Mouse (Mus musculus) embryonic facial prominence, embryonic 14.5 days (tissue): ENCODE data around the gene Nppb. TPM values are rescaled to one million over a fixed set of nuclear protein-coding genes. Genes with fewer than 3 reads are reported as not detected.

Source experiments
- ATAC-seq: fragments of 200-750 bp; cut with Nextera tagmentation; 2 replicates; pipeline ENCODE4 v1.8.0; 2017; ENCODE audit warnings: low read depth, moderate number of reproducible peaks, moderate TSS enrichment
- DNase-seq: peaks from one replicate; pipeline ENCODE4 v3.0.0-alpha.2; 2015; ENCODE audit warnings: low spot score
- H3K27ac ChIP-seq: fragments of 300-500 bp; sonication (generic); replicated peaks from 2 replicates; pipeline ENCODE4 v1.5.1; 2014; ENCODE audit warnings: low read depth, mild to moderate bottlenecking, low read length, moderate library complexity
- H3K27me3 ChIP-seq: fragments of 300-500 bp; sonication (generic); replicated peaks from 2 replicates; pipeline ENCODE4 v1.6.1; 2014; ENCODE audit warnings: low read length; ENCODE audit not compliant: control insufficient read depth, insufficient read depth
- H3K36me3 ChIP-seq: fragments of 300-500 bp; sonication (generic); 2 replicates; pipeline ENCODE4 v1.6.1; 2014; ENCODE audit warnings: low read length, mixed read lengths; ENCODE audit not compliant: control insufficient read depth, insufficient read depth
- H3K4me1 ChIP-seq: fragments of 300-500 bp; sonication (generic); 2 replicates; pipeline ENCODE4 v1.6.1; 2014; ENCODE audit warnings: antibody characterized with exemption, low read length; ENCODE audit not compliant: control insufficient read depth, insufficient read depth
- H3K4me2 ChIP-seq: fragments of 300-500 bp; sonication (generic); 2 replicates; pipeline ENCODE4 v1.6.1; 2014; ENCODE audit warnings: low read depth, mild to moderate bottlenecking, low read length, moderate library complexity, mixed read lengths
- H3K4me3 ChIP-seq: fragments of 300-500 bp; sonication (generic); 2 replicates; pipeline ENCODE4 v1.5.1; 2014; ENCODE audit warnings: low read depth, mild to moderate bottlenecking, low read length
- H3K9ac ChIP-seq: fragments of 300-500 bp; sonication (generic); 2 replicates; pipeline ENCODE4 v1.6.1; 2014; ENCODE audit warnings: low read depth, mild to moderate bottlenecking, low read length, moderate library complexity, mixed read lengths
- H3K9me3 ChIP-seq: fragments of 300-500 bp; sonication (generic); 2 replicates; pipeline ENCODE4 v1.6.1; 2016; ENCODE audit warnings: low read length; ENCODE audit not compliant: control insufficient read depth
- WGBS: fragments of 180-500 bp; shearing (Covaris S2); extraction: QIAGEN DNeasy Blood & Tissue Kit; methylation state at CpG from one replicate; pipeline ENCODE4 v1.1.7; 2014; 5-methylcytosine and 5-hydroxymethylcytosine counted together
- polyA plus RNA-seq: library from polyadenylated mRNA; unstranded; fragments of >200 nt; fragmentation: Nextera tagmentation; extraction: Ambion mirVana; gene quantifications from 2 replicates; pipeline ENCODE4 v1.2.1, GENCODE M21; 2014

Gene Nppb
- polyA plus RNA-seq: 0.28 TPM in 1 of 2 replicates, not detected in the other

DNA sequence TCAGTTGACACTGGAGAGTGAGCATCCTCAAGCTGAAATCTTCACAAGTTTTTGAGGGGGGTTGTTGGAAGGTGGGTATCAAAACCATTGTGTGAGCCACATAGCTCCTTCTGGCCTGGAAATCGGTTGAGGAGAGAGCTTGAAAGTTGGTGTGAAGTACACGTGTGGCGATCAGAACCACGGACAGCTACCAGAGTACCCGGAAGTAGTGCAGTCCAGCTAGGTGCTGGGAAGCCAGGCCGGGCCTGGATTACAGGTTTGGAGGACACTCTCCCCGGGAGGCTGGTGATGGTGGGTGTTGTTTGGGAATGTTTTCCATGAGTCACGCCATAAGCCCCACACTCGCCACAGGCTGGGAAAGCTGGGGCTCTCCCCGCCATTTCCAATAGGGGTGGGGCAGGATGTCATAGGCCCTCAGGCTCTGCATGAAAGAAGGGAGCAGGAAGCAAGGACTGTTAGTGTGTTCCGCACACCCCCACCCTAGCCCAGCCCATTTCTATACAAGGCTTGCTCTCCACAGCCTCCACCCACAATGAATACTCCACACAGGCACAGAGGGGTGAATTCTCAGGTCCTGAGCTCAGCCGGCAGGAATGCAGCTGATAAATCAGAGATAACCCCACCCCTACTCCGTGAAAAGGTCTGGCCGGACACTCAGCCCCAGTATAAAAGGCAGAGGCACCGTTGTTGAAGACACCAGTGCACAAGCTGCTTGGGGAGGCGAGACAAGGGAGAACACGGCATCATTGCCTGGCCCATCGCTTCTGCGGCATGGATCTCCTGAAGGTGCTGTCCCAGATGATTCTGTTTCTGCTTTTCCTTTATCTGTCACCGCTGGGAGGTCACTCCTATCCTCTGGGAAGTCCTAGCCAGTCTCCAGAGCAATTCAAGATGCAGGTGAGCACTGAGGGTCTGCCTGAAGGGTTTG lies at the start of gene Nppb:
Gene Nppb, plus strand, starts transcription at position 584 of the 928 bp plus-strand sequence.
- H3K36me3 ChIP-seq: no peaks in the 10 kb centered on the region
- H3K9me3 ChIP-seq: no peaks in the 10 kb centered on the region
- no peak within 1 kb of the TSS for H3K27ac ChIP-seq
- no peak for ATAC-seq
- no peak within 1 kb of the TSS for H3K9ac ChIP-seq
- WGBS: 28% methylated on average over 18 of the region's 20 CpGs
- H3K4me1 ChIP-seq: no peaks in the 10 kb centered on the region
- no peak within 1 kb of the TSS for H3K4me3 ChIP-seq
- no peaks in the 10 kb centered on the region for H3K27me3 ChIP-seq
- peak; percentile 57 for DNase-seq
- no peak within 1 kb of the TSS for H3K4me2 ChIP-seq

DNA sequence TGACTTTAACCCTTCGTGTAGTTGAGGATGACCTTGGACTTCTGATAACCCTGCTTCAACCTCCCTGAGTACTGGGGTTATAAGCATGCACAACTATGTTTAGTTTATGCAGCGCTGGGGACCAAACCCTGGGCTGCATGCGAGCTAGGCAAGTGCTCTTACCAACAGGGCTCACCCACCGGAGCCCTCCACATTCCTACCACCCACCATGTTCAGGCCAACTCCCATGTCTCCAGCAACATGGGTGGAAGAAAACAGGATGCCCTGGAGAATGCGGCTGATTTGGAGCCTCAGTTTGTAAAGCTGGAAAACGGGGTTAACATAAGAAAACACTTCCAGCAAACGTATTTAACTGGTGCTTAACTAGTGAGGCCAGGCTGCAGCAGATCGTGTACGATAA lies 49.7 kb upstream of the Nppb start:
- Histone ChIP-seq H3K27ac (peak overlapping the region; percentile 83; the same call in 1 of the 2 replicates), H3K9me3 (no peaks in the 10 kb centered on the region), H3K36me3 (peaks cover 8% of the 10 kb centered on the region), H3K27me3 (no peaks in the 10 kb centered on the region), H3K4me3 (peak overlapping the region; percentile 82), H3K4me2 (peak overlapping the region; percentile 75), H3K9ac (peak overlapping the region; percentile 86), H3K4me1 (peaks cover 56% of the 10 kb centered on the region)
- 23% methylated on average over 9 of the region's 9 CpGs for WGBS
- ATAC-seq (no peak), DNase-seq (peak; percentile 26)

DNA sequence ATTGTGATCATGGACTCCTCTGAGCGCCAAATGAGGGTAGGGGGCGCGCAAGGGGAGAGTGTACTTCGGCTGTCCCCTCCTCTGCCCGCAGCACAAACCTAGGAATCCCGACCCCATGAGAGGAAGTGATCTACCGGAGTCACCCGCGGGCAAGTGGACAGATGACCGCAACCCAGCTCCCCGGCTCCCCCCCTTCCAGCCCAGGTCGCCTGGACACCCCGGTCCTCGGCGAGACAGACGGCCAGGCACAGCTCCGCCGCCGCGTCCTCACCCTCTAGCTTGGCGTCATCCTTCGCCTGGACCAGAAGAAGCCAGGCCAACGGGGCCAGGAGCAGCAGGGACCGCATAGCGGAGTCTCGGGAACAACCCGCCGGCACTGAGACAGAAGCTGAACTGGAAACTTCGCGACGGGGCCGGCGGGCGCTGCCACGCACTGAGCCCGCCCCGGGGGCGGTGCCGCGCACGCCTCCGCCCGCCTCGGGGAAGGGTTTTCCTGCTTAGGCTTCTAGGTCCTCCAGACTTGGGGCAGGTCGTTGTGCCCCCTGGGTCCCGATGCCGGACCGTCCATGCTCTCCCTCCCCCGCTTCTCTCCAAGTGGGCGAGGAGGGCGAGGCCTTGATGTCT lies 49.1 kb upstream of the Nppb start, which contains the start of gene Plod1:
Gene Plod1, minus strand, starts transcription at position 437 of the 624 bp plus-strand sequence.
- H3K36me3 ChIP-seq: peaks cover 4% of the 10 kb centered on the region
- no peaks in the 10 kb centered on the region for H3K27me3 ChIP-seq
- H3K9me3 ChIP-seq: no peaks in the 10 kb centered on the region
- peak within 1 kb of the TSS; percentile 82 for H3K4me3 ChIP-seq
- DNase-seq (peak; percentile 88), ATAC-seq (peak; percentile 70)
- H3K27ac ChIP-seq: peak within 1 kb of the TSS; percentile 91
- WGBS: 0% methylated on average over 24 of the region's 51 CpGs
- peaks cover 56% of the 10 kb centered on the region for H3K4me1 ChIP-seq
- peak within 1 kb of the TSS; percentile 75 for H3K4me2 ChIP-seq
- peak within 1 kb of the TSS; percentile 86 for H3K9ac ChIP-seq

DNA sequence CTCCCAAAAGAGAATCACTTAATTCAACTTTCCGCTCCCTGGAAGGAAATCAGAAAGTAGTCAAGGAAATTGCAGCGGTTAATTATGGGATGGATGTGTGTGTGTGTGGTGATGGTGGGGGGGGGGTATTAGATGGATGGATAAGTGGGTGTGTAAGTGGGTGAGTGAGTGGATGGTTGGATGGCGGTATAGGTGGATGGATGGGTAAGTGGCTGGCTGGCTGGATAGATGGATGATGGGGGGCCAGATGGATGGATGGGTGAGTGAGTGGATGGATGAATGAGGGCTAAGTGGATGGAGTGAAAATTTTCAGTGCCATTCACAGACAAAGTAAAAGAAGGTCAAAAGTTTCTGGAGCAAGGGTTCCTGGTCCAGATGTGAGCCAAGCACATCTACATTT lies 48.6 kb upstream of the Nppb start:
- H3K4me1 ChIP-seq: peaks cover 61% of the 10 kb centered on the region

DNA sequence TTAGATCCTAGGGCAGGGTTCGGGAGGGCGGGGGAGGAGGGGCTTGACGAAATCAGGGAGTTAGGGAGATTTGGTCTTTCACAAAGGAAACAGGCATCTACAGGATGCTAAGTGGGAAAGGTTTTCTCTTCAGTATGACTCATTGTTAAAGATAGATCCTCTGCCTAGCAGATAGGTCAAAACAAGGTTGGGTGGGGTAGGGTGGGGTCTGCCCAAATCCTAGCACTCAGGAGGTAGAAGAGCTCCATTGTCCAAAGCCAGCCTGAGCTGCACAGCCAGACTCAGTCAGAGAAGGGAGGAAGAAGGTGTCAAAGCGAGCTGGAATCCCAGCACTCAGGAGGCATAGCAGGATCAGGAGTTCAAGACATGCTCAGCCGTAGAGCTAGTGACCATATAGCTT lies 48.1 kb upstream of the Nppb start:
- H3K9ac ChIP-seq: no peak overlapping the region
- H3K4me1 ChIP-seq: peaks cover 66% of the 10 kb centered on the region
- ATAC-seq (no peak), DNase-seq (no peak)
- H3K27ac ChIP-seq: peak overlapping the region; percentile 91; the same call in 1 of the 2 replicates
- H3K4me3 ChIP-seq: no peak overlapping the region
- 0 out of 2 replicates have a peak overlapping the region, but pooled peaks have one; percentile 75 for H3K4me2 ChIP-seq
- 53% methylated on average over 5 of the region's 5 CpGs for WGBS
- no peaks in the 10 kb centered on the region for H3K27me3 ChIP-seq
- H3K9me3 ChIP-seq: no peaks in the 10 kb centered on the region
- H3K36me3 ChIP-seq: no peaks in the 10 kb centered on the region

More for the DNA sequence above, 48.6 kb upstream of the Nppb start:
- Histone ChIP-seq H3K9me3 (no peaks in the 10 kb centered on the region), H3K4me2 (peak overlapping the region; percentile 75), H3K4me3 (peak overlapping the region; percentile 82), H3K27ac (peak overlapping the region; percentile 83; the same call in 1 of the 2 replicates), H3K36me3 (no peaks in the 10 kb centered on the region), H3K9ac (peak overlapping the region; percentile 86), H3K27me3 (no peaks in the 10 kb centered on the region)
- 41% methylated on average over 3 of the region's 3 CpGs for WGBS
- DNase-seq: no peak
- no peak for ATAC-seq

DNA sequence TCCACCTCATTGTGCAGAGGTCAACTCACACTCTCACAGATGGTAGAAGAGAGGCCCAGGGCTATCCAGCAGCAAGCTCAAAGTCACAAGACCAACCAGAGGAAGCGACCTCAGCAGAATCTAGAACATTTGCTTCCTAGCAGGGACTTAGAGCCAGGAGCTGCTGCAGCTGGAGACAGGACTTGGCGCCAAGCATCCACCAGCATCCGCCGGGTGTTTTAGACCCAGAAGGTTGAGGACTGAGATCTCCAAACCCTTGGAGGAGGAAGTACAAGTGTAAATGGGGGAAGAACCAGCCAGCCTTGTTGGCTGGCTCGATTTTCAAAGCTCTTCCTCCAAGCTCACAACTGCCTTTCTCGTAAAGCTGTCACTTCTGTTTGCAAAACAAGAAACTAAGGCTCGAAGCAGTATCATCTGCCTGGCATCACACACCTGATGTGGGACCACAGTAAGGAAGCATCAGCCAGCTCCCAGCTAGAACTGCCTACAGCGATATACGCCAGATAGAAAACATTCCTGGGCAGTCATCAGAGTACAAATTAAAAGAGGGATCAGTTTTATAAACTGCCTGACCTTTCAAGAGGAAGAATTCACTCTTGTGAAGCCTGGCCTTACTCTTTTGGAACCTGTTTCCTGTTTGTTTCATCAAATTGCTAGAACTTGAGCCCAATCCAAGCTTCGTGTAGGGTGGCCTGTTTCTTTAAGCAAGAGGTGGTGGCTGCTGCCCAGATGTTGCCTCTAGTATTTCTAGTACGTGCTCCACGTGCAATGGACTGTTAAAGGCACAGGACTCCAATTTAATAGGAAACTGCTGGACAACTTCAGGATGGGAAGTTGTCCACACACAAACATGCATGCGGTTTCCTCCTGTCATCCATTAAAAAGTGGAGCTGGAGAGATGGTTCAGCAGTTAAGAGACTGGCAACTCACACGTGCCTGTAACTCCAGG lies 47.2 kb upstream of the Nppb start:
- peak overlapping the region; percentile 91 for H3K27ac ChIP-seq
- no peak overlapping the region for H3K4me3 ChIP-seq
- no peaks in the 10 kb centered on the region for H3K27me3 ChIP-seq
- peak overlapping the region; percentile 3; the same call in 1 of the 2 replicates for H3K4me2 ChIP-seq
- no peak overlapping the region for H3K9ac ChIP-seq
- H3K9me3 ChIP-seq: no peaks in the 10 kb centered on the region
- H3K4me1 ChIP-seq: peaks cover 73% of the 10 kb centered on the region
- WGBS: 35% methylated on average over 14 of the region's 14 CpGs
- DNase-seq (peak; percentile 87), ATAC-seq (no peak)
- H3K36me3 ChIP-seq: peaks cover 6% of the 10 kb centered on the region; the same call in 1 of the 2 replicates

DNA sequence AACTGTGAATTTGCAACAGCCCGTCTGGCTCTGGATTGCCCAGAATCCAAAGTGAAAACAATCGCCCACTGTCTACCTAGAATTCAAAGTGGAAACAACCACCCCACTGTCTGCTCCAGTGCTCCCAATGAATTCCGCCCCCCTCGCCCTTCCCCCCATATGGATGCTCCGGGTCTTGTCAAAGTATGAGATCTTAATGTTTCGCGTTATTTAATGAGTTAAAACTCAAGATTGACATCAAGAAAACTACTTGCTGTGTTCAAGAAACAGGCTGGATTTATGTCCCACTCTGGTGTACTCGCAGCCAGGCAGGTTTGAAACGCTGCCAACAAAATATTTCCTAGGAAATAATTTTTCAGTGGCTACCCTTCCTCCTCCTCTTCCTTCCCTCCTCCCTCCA lies 45.5 kb upstream of the Nppb start:
- Histone ChIP-seq H3K4me2 (peak overlapping the region; percentile 98), H3K9ac (no peak overlapping the region), H3K27ac (peak overlapping the region; percentile 91), H3K36me3 (peaks cover 21% of the 10 kb centered on the region), H3K4me1 (peaks cover 61% of the 10 kb centered on the region), H3K27me3 (no peaks in the 10 kb centered on the region), H3K4me3 (peak overlapping the region; percentile 91; the same call in 1 of the 2 replicates), H3K9me3 (no peaks in the 10 kb centered on the region)
- DNase-seq (peak; percentile 64), ATAC-seq (no peak)
- WGBS: 33% methylated on average over 9 of the region's 9 CpGs
